Mouse (Mus musculus) forebrain, embryonic 14.5 days (tissue): ENCODE measurements around the gene Rere. TPM values are rescaled to one million over a fixed set of nuclear protein-coding genes. Genes with fewer than 3 reads are reported as not detected.
"Not testable (repeated sequence)": the region's sequence is repeated elsewhere in the genome, so short reads cannot be mapped to it uniquely, and the experiment has no call there.

Experiments
- ATAC-seq: fragments of 200-750 bp; cut with Nextera tagmentation; 2 replicates; pipeline ENCODE4 v1.8.0; 2017; ENCODE audit warnings: mild to moderate bottlenecking, moderate library complexity
- DNase-seq: peaks from one replicate; pipeline ENCODE4 v3.0.0-alpha.2; 2015; ENCODE audit warnings: low spot score
- H3K27ac ChIP-seq: fragments of 300-500 bp; sonication (generic); 2 replicates; pipeline ENCODE4 v1.5.1; 2014; ENCODE audit warnings: low read depth, mild to moderate bottlenecking, control low read depth, low read length, moderate library complexity
- H3K27me3 ChIP-seq: fragments of 300-500 bp; sonication (generic); replicated peaks from 2 replicates; pipeline ENCODE4 v1.6.1; 2014; ENCODE audit warnings: low read length, control low read depth, mixed read lengths; ENCODE audit not compliant: control insufficient read depth, insufficient read depth
- H3K36me3 ChIP-seq: fragments of 300-500 bp; sonication (generic); 2 replicates; pipeline ENCODE4 v1.6.1; 2014; ENCODE audit warnings: low read length, control low read depth; ENCODE audit not compliant: control insufficient read depth, insufficient read depth
- H3K4me1 ChIP-seq: fragments of 300-500 bp; sonication (generic); 2 replicates; pipeline ENCODE4 v1.6.1; 2014; ENCODE audit warnings: antibody characterized with exemption, low read length, control low read depth; ENCODE audit not compliant: control insufficient read depth, insufficient read depth
- H3K4me2 ChIP-seq: fragments of 300-500 bp; sonication (generic); 2 replicates; pipeline ENCODE4 v1.6.1; 2014; ENCODE audit warnings: mild to moderate bottlenecking, control low read depth, low read length
- H3K4me3 ChIP-seq: fragments of 300-500 bp; sonication (generic); 2 replicates; pipeline ENCODE4 v1.5.1; 2014; ENCODE audit warnings: low read depth, low read length, control low read depth
- H3K9ac ChIP-seq: fragments of 300-500 bp; sonication (generic); 2 replicates; pipeline ENCODE4 v1.6.1; 2014; ENCODE audit warnings: mild to moderate bottlenecking, low read length, control low read depth, moderate library complexity
- H3K9me3 ChIP-seq: fragments of 300-500 bp; sonication (generic); replicated peaks from 2 replicates; pipeline ENCODE4 v1.6.1; 2016; ENCODE audit warnings: low read length, control low read depth, mixed read lengths; ENCODE audit not compliant: control insufficient read depth
- WGBS: fragments of 180-500 bp; shearing (Covaris S2); extraction: QIAGEN DNeasy Blood & Tissue Kit; methylation state at CpG from one replicate; pipeline ENCODE4 v1.1.7; 2014; 5-methylcytosine and 5-hydroxymethylcytosine counted together
- polyA plus RNA-seq: library from polyadenylated mRNA; unstranded; fragments of >200 nt; fragmentation: Nextera tagmentation; extraction: Ambion mirVana; gene quantifications from 2 replicates; pipeline ENCODE4 v1.2.1, GENCODE M21; 2014

Rere gene
- polyA plus RNA-seq, 1 experiment from 2014 or later: 21.2 TPM

DNA sequence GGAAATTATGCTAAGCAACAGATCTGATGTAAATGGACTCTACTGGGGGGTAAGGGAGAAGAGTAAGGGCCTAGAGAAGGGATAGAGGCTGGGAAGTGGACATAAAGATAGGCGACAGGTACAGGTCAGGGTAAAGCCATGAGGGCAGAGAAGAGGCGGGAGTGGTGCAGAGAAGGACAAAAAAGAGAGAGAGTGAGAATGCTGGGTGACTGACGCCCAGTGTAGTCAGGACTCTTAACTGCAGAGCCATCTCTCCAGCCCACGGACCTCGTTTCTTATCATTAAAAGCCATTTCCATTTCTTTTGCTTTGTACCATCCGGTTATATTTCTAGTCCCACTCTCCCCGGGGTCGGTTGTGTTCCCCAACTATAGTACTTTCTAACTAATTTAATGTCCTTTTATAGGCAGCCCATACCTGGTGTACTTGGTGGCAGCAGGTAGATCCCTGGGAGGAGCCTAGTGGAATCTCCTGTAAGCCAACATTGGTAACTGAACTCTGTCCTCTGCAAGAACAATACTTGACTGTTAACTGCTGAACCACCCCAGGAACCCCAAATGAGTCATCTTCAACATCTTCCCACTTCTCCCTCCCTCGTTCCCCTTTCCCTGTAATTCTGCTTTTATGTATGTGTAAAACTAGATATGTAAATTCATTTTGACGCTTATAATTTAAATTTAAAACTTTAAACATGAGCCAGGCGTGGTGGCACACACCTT, 223.0 kb downstream of the Rere start:
- Histone ChIP-seq H3K9me3 (no peaks in the 10 kb centered on the region), H3K4me1 (no peaks in the 10 kb centered on the region), H3K36me3 (peaks cover 18% of the 10 kb centered on the region), H3K27me3 (no peaks in the 10 kb centered on the region), H3K4me3 (no peak overlapping the region), H3K9ac (no peak overlapping the region), H3K27ac (no peak overlapping the region), H3K4me2 (no peak overlapping the region)
- no peak for ATAC-seq
- WGBS: 96% methylated on average over 11 of the region's 11 CpGs
- no peak for DNase-seq

DNA sequence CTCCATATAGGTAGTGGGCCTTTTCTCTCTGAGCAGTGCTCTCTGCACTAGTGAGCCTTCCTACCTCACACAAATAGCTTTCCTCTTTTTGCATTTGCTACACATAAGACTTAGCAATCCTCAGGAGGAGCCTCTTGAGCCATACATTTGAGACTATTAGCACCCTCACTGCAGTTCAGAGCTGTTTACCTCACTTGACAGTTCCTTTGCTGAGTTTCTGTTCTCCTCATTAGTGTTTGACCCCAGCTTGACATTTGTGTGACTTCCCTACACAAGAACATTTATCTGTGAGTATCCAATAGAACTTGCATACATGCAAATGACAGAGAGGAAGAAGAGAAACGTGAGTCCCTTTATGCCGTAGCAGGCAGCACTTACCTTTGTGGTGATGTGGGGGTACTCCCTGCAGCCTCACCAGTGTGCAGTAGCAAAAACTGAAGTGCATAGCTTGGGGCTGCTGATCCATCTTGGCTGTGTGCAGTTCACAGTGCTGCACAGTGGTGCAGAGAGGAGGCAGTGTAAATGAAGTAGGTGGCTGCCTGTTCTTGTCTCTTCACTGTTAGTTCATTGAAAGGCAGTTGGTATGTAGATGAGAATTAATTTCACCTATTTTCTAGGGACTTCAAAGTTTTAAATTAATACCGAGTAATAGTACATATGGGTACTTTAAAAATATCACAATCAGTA, 227.7 kb downstream of the Rere start:
- Histone ChIP-seq H3K9me3 (no peaks in the 10 kb centered on the region), H3K27me3 (no peaks in the 10 kb centered on the region), H3K4me1 (no peaks in the 10 kb centered on the region), H3K4me3 (no peak overlapping the region), H3K36me3 (peaks cover 36% of the 10 kb centered on the region), H3K27ac (no peak overlapping the region), H3K9ac (no peak overlapping the region), H3K4me2 (no peak overlapping the region)
- no peak for ATAC-seq
- WGBS: 85% methylated on average over 3 of the region's 3 CpGs
- no peak for DNase-seq

DNA sequence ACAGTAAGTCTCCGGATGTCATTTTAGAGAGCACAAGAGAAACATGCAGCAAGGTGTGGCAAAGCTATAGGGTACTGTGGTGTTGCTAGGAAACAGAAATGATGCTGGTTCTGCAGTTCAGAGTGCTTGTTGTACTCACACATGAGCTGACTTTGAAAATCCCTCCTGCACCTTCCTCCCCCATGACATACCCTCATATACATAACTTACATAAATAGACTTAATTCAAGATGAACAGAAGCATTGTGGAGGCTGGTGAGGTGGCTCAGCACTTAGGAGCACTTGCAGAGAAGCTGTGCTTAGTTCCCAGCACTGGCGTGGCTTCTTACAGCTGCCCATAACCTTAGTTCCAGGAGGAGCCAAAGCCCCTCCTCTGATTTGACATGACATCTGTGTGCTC, 228.6 kb downstream of the Rere start:
- no peaks in the 10 kb centered on the region for H3K27me3 ChIP-seq
- peaks cover 36% of the 10 kb centered on the region for H3K36me3 ChIP-seq
- H3K9ac ChIP-seq: no peak overlapping the region
- WGBS: 91% methylated on average over 2 of the region's 2 CpGs
- no peaks in the 10 kb centered on the region for H3K9me3 ChIP-seq
- no peak for ATAC-seq
- no peak for DNase-seq
- H3K27ac ChIP-seq: no peak overlapping the region
- no peak overlapping the region for H3K4me3 ChIP-seq
- no peaks in the 10 kb centered on the region for H3K4me1 ChIP-seq
- H3K4me2 ChIP-seq: no peak overlapping the region

DNA sequence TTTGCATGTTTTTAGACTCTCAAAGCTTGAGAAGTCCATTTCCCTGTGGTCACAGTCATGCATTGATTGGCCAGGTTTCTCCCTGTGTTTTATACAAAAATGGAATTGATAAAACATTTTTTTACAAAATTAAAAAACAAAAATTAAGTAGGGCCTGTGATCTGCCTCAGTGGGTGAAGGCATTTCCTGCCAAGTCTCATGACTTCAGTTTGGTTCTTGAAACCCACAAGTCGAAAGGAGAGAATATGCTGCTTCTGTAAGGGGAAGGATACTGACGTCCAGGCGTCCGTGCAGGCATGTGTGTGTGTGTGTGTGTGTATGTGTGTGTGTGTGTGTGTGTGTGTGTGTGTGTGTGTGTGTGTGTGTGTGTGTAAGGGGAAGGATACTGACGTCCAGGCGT, 231.9 kb downstream of the Rere start:
- H3K27me3 ChIP-seq, ATAC-seq, H3K4me1 ChIP-seq, H3K27ac ChIP-seq, DNase-seq, H3K9me3 ChIP-seq, H3K9ac ChIP-seq, H3K4me2 ChIP-seq, H3K4me3 ChIP-seq: not testable (repeated sequence)
- H3K36me3 ChIP-seq: peaks cover 35% of the 10 kb centered on the region
- 98% methylated on average over 4 of the region's 6 CpGs for WGBS

DNA sequence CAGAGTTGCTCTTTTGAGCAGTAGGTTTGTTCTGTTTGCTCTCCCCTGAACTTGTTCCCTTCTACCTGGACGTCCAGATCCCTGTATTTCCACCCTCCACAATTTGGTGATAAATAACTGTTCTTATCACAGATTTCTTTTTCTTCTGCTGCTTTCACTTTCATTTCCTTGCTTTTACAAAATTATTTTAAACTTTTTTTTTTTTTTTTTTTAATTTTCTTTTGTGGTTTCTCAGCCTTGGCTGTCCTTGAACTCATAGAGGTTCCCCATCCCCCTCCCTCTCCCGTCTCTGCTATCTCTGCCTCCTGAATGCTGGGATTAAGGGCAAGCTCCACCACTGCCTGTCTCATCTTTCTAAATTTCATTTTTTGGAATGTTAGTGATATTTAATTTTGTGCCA, 234.8 kb downstream of the Rere start:
- no peak for DNase-seq
- no peak overlapping the region for H3K27ac ChIP-seq
- H3K27me3 ChIP-seq: no peaks in the 10 kb centered on the region
- no peaks in the 10 kb centered on the region for H3K9me3 ChIP-seq
- H3K36me3 ChIP-seq: peaks cover 11% of the 10 kb centered on the region
- H3K4me2 ChIP-seq: no peak overlapping the region
- H3K9ac ChIP-seq: no peak overlapping the region
- H3K4me1 ChIP-seq: peaks cover 2% of the 10 kb centered on the region; the same call in 1 of the 2 replicates
- WGBS: 77% methylated on average over 2 of the region's 2 CpGs
- H3K4me3 ChIP-seq: no peak overlapping the region
- ATAC-seq: no peak

DNA sequence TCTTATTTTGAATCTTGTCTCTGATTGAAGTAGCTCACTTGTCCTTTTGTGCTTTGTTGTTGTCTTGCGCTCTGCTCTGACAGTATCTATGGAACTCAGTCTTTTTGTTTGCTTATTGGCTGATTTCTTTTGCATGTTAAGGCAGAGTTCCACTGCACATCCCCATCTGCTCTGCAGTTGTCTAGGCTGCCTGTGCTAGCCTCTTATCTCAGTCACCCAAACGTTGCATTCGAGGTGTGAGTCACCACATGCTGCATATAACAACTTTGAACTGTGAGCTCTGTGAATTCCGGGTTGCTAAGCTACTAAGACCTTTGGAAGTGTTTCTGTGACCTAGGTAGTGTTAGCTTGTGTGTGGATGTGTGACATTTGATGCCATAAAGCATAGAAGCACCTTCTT, 235.9 kb downstream of the Rere start:
- Histone ChIP-seq H3K9ac (no peak overlapping the region), H3K9me3 (no peaks in the 10 kb centered on the region), H3K4me2 (no peak overlapping the region), H3K27ac (peak overlapping the region; percentile 33; the same call in 1 of the 2 replicates), H3K36me3 (peaks cover 5% of the 10 kb centered on the region), H3K4me3 (no peak overlapping the region), H3K27me3 (no peaks in the 10 kb centered on the region), H3K4me1 (peaks cover 2% of the 10 kb centered on the region; the same call in 1 of the 2 replicates)
- ATAC-seq (no peak), DNase-seq (no peak)
- 56% methylated on average over 4 of the region's 4 CpGs for WGBS

DNA sequence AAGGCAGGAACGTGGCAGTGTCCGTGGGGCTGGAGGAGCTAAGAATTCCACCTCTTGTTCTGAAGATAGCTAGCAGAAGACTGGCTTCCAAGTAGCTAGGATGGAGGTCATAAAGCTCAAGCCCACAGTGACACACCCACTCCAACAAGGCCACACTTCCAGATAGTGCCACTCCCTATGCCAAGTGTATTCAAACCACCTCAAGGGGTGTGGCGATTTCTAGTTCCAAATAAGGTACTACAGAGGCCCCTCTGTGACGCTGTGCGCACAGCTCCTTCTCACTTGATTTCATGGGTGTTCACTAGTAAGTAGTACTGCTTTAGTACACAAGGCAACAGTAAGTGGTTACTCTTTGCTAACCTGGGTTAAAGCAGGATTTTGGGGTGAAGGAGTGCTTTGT, 237.4 kb downstream of the Rere start:
- no peak for ATAC-seq
- H3K27ac ChIP-seq: no peak overlapping the region
- 95% methylated on average over 5 of the region's 5 CpGs for WGBS

DNA sequence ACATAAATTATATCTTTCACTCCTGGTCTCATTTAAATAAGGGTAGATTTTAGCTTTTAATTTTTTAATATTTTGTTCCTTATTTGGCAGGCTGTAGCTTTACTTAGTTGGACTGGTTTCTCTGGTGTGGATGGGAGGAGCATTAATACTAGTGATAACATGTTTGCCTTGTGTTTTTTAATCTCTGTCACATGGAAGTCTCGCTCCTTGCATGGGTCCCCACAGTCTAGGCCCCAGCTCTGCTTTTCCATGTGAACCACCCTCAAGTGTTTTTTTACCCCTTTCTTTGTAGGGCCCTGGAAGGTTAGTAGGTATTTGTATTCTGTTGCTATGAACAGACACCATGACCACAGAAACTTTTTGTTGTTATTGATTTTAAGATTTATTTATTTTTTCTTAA, 238.6 kb downstream of the Rere start:
- 94% methylated on average over 1 of the region's 1 CpGs for WGBS
- ATAC-seq (no peak), DNase-seq (no peak)
- Histone ChIP-seq H3K36me3 (peaks cover 12% of the 10 kb centered on the region; the same call in 1 of the 2 replicates), H3K27me3 (no peaks in the 10 kb centered on the region), H3K9me3 (no peaks in the 10 kb centered on the region), H3K4me2 (no peak overlapping the region), H3K4me3 (no peak overlapping the region), H3K9ac (no peak overlapping the region), H3K27ac (no peak overlapping the region), H3K4me1 (peaks cover 7% of the 10 kb centered on the region; the same call in 1 of the 2 replicates)

More for the DNA sequence above, 237.4 kb downstream of the Rere start:
- Histone ChIP-seq H3K4me2 (no peak overlapping the region), H3K4me3 (no peak overlapping the region), H3K36me3 (peaks cover 6% of the 10 kb centered on the region; the same call in 1 of the 2 replicates), H3K4me1 (peaks cover 7% of the 10 kb centered on the region; the same call in 1 of the 2 replicates), H3K27me3 (no peaks in the 10 kb centered on the region), H3K9me3 (no peaks in the 10 kb centered on the region), H3K9ac (no peak overlapping the region)
- DNase-seq: no peak

DNA sequence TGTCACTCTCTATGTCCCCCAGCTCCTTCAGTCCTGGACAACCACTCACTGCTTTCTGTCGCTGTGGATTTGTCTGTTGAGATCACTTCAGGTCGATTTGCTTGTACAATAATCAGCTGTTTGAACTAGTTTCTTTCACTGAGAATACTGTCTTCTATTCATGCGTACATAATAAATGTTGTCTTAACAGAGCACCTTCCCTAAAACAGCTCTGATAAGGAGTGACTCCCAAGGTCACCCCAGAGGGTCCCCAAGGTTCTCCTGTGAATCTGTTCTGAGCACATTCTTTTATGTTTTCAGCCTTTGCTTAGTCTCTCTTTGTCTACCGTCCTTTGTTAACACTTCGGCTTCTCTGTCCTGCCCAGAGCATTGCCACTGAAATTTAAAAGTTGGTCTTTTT, 241.0 kb downstream of the Rere start:
- WGBS: 64% methylated on average over 5 of the region's 5 CpGs
- no peak for ATAC-seq

More for the DNA sequence above, 241.0 kb downstream of the Rere start:
- Histone ChIP-seq H3K27me3 (no peaks in the 10 kb centered on the region), H3K9ac (no peak overlapping the region), H3K4me3 (no peak overlapping the region), H3K27ac (no peak overlapping the region), H3K36me3 (peaks cover 14% of the 10 kb centered on the region; the same call in 1 of the 2 replicates), H3K9me3 (no peaks in the 10 kb centered on the region), H3K4me2 (no peak overlapping the region), H3K4me1 (peaks cover 8% of the 10 kb centered on the region)
- DNase-seq: no peak
